Mouse (Mus musculus): ENCODE measurements around the gene Gm21985. TPM values are rescaled to one million over a fixed set of nuclear protein-coding genes. Genes with fewer than 3 reads are reported as not detected.
A peak's percentile ranks its signal among the peaks of the same experiment; 100 is the strongest.

Gm21985 gene
- polyA plus RNA-seq, 1 experiment from 2014 or later, result 0.06 TPM

DNA sequence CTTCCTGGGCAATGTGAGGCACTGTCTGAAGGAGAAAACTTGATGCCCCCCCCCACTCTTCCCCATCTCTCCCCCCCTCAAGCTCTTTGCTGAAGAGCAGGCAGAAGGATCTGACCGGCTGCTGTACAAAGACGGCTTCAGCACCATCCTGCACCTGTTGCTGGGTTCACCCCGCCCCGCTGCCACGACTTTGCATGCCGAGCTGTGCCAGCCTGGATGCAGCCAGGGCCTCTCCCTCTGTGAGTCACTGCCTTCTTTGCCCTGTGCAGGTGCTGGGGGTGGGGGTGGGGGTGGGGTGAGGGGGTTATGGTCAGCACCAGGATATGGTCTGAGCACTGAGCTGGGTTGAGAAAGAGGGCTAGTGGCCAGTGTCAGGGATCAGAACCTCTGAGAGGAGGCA, 19.9 kb upstream of the Gm21985 start:
- Histone ChIP-seq H3K4me2 (replicated peaks) (no peak overlapping the region), H3K9me3 (no peaks in the 10 kb centered on the region), H3K4me3 (no peak overlapping the region), H3K9ac (replicated peaks) (no peak overlapping the region), H3K27me3 (no peaks in the 10 kb centered on the region), H3K4me1 (peaks cover under 1% of the 10 kb centered on the region; the same call in 1 of the 2 replicates), H3K27ac (replicated peaks) (no peak overlapping the region), H3K36me3 (peaks cover 19% of the 10 kb centered on the region)
- 95% methylated on average over 6 of the region's 6 CpGs for WGBS
- no peak for ATAC-seq (replicated peaks)

GRCm38 (mm10) chr2:112247323-112247722, 18.8 kb upstream of the Gm21985 start:
- Histone ChIP-seq H3K9me3 (no peaks in the 10 kb centered on the region), H3K9ac (replicated peaks) (no peak overlapping the region), H3K4me1 (no peaks in the 10 kb centered on the region), H3K4me3 (no peak overlapping the region), H3K27me3 (no peaks in the 10 kb centered on the region), H3K36me3 (peaks cover 19% of the 10 kb centered on the region), H3K4me2 (replicated peaks) (no peak overlapping the region), H3K27ac (replicated peaks) (no peak overlapping the region)
- no peak for ATAC-seq (replicated peaks)
- WGBS, result 91% methylated on average over 10 of the region's 10 CpGs

- Histone ChIP-seq H3K4me3 (no peak overlapping the region), H3K4me2 (replicated peaks) (no peak overlapping the region), H3K27me3 (no peaks in the 10 kb centered on the region), H3K36me3 (peaks cover 10% of the 10 kb centered on the region), H3K9me3 (no peaks in the 10 kb centered on the region), H3K9ac (replicated peaks) (no peak overlapping the region), H3K4me1 (no peaks in the 10 kb centered on the region), H3K27ac (replicated peaks) (no peak overlapping the region)
- ATAC-seq (replicated peaks), result no peak
- 86% methylated on average over 10 of the region's 10 CpGs for WGBS
Measured at GRCm38 (mm10) chr2:112249780-112250453, 16.2 kb upstream of the Gm21985 start.

GRCm38 (mm10) chr2:112254675-112255515, 11.2 kb upstream of the Gm21985 start:
- Histone ChIP-seq H3K4me2 (replicated peaks) (no peak overlapping the region), H3K4me3 (no peak overlapping the region), H3K36me3 (no peaks in the 10 kb centered on the region), H3K27me3 (no peaks in the 10 kb centered on the region), H3K9ac (replicated peaks) (no peak overlapping the region), H3K27ac (replicated peaks) (no peak overlapping the region), H3K4me1 (no peaks in the 10 kb centered on the region), H3K9me3 (no peaks in the 10 kb centered on the region)
- no peak for ATAC-seq (replicated peaks)
- WGBS, result 71% methylated on average over 7 of the region's 7 CpGs

- Histone ChIP-seq H3K4me3 (no peak within 1 kb of the TSS), H3K4me1 (peaks cover 11% of the 10 kb centered on the region), H3K27ac (replicated peaks) (no peak within 1 kb of the TSS), H3K36me3 (no peaks in the 10 kb centered on the region), H3K4me2 (replicated peaks) (no peak within 1 kb of the TSS), H3K9ac (replicated peaks) (no peak within 1 kb of the TSS), H3K9me3 (no peaks in the 10 kb centered on the region), H3K27me3 (no peaks in the 10 kb centered on the region)
- 68% methylated on average over 10 of the region's 10 CpGs for WGBS
- no peak for ATAC-seq (replicated peaks)
Measured at GRCm38 (mm10) chr2:112259241-112259962, 6.7 kb upstream of the Gm21985 start, which contains the start of gene Nutm1. Nutm1 (minus strand) TSS chr2:112259291.

DNA sequence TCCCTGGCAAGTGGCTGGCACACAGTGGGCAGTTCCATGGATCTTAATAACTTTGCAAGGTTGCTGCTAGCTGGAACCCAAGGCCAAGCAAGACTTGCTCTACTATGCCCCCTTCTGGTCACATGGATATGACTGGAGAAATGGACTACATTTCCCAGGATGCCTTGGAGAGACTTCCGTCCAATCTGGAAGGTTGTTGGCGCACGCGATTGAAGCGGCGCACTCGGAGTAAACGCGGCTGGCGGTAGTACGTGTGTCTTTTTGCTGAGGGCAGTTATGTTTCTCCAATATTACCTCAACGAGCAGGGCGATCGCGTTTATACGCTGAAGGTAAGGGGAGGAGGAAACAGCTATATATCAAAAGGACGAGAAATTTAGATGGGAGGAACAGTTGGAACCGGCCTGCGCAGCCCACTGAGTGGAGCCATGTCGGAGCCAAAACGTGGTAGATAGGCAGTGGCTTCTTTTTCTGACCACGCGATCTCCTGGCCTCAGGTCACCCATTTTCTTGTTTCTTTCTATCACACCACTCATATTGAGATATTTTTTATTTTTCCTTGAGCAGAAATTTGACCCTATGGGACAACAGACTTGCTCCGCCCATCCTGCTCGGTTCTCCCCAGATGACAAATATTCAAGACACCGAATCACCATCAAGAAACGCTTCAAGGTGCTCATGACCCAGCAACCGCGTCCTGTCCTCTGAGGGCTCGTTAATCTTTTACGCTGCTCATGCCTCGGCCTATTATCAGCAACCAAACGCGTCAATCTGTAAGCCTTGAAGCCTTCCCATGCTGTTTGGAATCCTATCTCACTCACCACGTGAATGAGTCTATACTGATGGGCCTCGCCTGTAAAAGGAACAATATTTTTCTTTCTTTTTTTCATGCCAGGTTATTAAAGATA, 4.1 kb upstream of the Gm21985 start, which contains the start of gene Nop10:
Gene Nop10, plus strand, starts transcription at position 179 of the 906 bp plus-strand sequence.
- peak within 1 kb of the TSS; percentile 54 for H3K4me2 ChIP-seq (replicated peaks)
- peaks cover 25% of the 10 kb centered on the region for H3K4me1 ChIP-seq
- no peaks in the 10 kb centered on the region for H3K9me3 ChIP-seq
- no peaks in the 10 kb centered on the region for H3K36me3 ChIP-seq
- peak within 1 kb of the TSS; percentile 71 for H3K27ac ChIP-seq (replicated peaks)
- peak; percentile 65 for ATAC-seq (replicated peaks)
- no peaks in the 10 kb centered on the region for H3K27me3 ChIP-seq
- under 1% methylated on average over 36 of the region's 36 CpGs for WGBS
- H3K4me3 ChIP-seq, result peak within 1 kb of the TSS; percentile 68
- peak within 1 kb of the TSS; percentile 64 for H3K9ac ChIP-seq (replicated peaks)

DNA sequence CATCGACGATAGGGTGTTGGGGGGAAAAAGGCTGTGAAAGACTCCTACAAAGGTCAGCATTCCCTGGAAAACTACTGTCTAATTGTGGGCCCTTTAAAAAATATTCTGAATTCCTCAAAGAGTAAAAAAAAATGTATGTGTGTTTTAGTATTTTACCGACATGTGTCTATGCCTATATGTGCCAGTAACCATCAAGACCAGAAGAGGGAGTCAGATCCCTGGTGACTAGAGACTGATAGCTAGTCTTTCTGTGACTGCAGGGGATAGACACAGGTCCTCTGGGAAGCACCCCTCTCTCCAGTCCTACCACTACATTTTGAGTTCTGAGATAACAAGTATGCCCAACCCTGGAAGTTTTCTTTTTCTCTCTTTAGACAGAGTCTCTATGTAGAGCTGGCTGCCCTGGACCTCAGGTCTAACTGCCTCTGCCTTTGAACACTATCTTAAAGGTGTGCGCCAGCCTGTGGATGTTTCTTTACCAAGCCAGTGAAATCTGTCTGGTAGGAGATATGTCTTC, 3.3 kb upstream of the Gm21985 start:
- H3K4me1 ChIP-seq, result peaks cover 34% of the 10 kb centered on the region
- no peaks in the 10 kb centered on the region for H3K9me3 ChIP-seq
- H3K27me3 ChIP-seq, result no peaks in the 10 kb centered on the region
- H3K9ac ChIP-seq (replicated peaks), result peak overlapping the region; percentile 64
- WGBS, result 35% methylated on average over 4 of the region's 4 CpGs
- no peak overlapping the region for H3K27ac ChIP-seq (replicated peaks)
- no peaks in the 10 kb centered on the region for H3K36me3 ChIP-seq
- no peak for ATAC-seq (replicated peaks)
- H3K4me2 ChIP-seq (replicated peaks), result peak overlapping the region; percentile 54
- peak overlapping the region; percentile 68 for H3K4me3 ChIP-seq

DNA sequence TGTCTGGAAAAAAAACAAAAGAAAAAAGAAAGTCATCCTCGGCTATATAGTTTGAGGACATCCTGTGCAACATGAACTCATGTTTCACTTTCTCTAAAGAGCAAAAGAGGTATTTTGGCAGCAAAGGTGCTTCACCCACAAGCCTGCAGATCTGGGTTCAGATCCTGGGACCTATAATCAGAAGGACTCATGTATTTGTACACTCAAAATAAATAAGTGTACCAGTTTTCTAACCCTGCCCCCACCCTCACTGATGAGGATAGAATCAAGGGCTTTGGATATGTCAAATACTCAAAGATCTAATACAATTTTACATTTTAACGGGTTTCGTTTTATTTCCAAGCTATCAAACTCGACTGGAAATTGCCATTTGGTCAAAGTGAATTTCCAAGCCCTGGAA, 1.8 kb upstream of the Gm21985 start:
- no peak for ATAC-seq (replicated peaks)
- no peaks in the 10 kb centered on the region for H3K36me3 ChIP-seq
- H3K4me1 ChIP-seq, result peaks cover 45% of the 10 kb centered on the region
- 79% methylated on average over 4 of the region's 4 CpGs for WGBS
- no peak overlapping the region for H3K4me2 ChIP-seq (replicated peaks)
- no peaks in the 10 kb centered on the region for H3K9me3 ChIP-seq
- H3K27me3 ChIP-seq, result no peaks in the 10 kb centered on the region
- H3K4me3 ChIP-seq, result no peak overlapping the region
- no peak overlapping the region for H3K9ac ChIP-seq (replicated peaks)
- no peak overlapping the region for H3K27ac ChIP-seq (replicated peaks)

GRCm38 (mm10) chr2:112265448-112266241, 469 bp upstream of the Gm21985 start, which contains the start of gene Slc12a6:
Slc12a6 (plus strand) TSS chr2:112265825.
- peak within 1 kb of the TSS; percentile 72 for H3K4me2 ChIP-seq (replicated peaks)
- H3K4me1 ChIP-seq, result peaks cover 53% of the 10 kb centered on the region
- no peaks in the 10 kb centered on the region for H3K27me3 ChIP-seq
- peak; percentile 94 for ATAC-seq (replicated peaks)
- H3K36me3 ChIP-seq, result no peaks in the 10 kb centered on the region
- no peaks in the 10 kb centered on the region for H3K9me3 ChIP-seq
- H3K27ac ChIP-seq (replicated peaks), result peak within 1 kb of the TSS; percentile 90
- under 1% methylated on average over 85 of the region's 85 CpGs for WGBS
- H3K9ac ChIP-seq (replicated peaks), result peak within 1 kb of the TSS; percentile 78
- peak within 1 kb of the TSS; percentile 66 for H3K4me3 ChIP-seq

- ATAC-seq (replicated peaks), result no peak
- Histone ChIP-seq H3K4me3 (peak overlapping the region; percentile 66), H3K9me3 (no peaks in the 10 kb centered on the region), H3K27ac (replicated peaks) (0 out of 2 replicates have a peak overlapping the region, but pooled peaks have one; percentile 90), H3K9ac (replicated peaks) (peak overlapping the region; percentile 78), H3K27me3 (no peaks in the 10 kb centered on the region), H3K4me2 (replicated peaks) (peak overlapping the region; percentile 72), H3K36me3 (no peaks in the 10 kb centered on the region), H3K4me1 (peaks cover 60% of the 10 kb centered on the region)
- WGBS, result 48% methylated on average over 10 of the region's 10 CpGs
Measured at GRCm38 (mm10) chr2:112266780-112267179, 666 bp downstream of the Gm21985 start.
